Mouse (Mus musculus): ENCODE data around the gene Ptprc. TPM values are rescaled to one million over a fixed set of nuclear protein-coding genes. Genes with fewer than 3 reads are reported as not detected.

Gene Ptprc
- total RNA-seq (2012; rRNA removed), result 120 and 121 TPM in 2 replicates
- total RNA-seq (2014; rRNA removed), result 211 and 250 TPM in 2 replicates
- polyA plus RNA-seq (2012; ENCODE audit: insufficient read length, low read depth), result 136 and 146 TPM in 2 replicates

- Histone ChIP-seq H3K4me3 (replicated peaks in 1 of 3; ENCODE audit: low read depth in 2 of 3, low read length in 2 of 3, poor library complexity in 1 of 3) (peak within 1 kb of the TSS; percentile 69 to 94 (median 78)), H3K4me2 (ENCODE audit: insufficient read depth, low read depth, poor library complexity, severe bottlenecking) (peak within 1 kb of the TSS; percentile 88), H3K27ac (ENCODE audit: insufficient read depth, low read depth) (peak within 1 kb of the TSS; percentile 90), H3K27me3 (replicated peaks) (no peaks in the 10 kb centered on the region), H3K9me3 (replicated peaks; ENCODE audit: low read length) (peaks cover 5% of the 10 kb centered on the region), H3K79me2 (replicated peaks; ENCODE audit: control insufficient read depth, extremely low read depth, insufficient read depth, poor library complexity, severe bottlenecking) (peaks cover 36% of the 10 kb centered on the region), H3K4me1 (ENCODE audit: control insufficient read depth in 1 of 2, insufficient read depth in 2 of 2) (peaks cover 18 to 35% of the 10 kb centered on the region in 2 experiments), H3K9ac (ENCODE audit: insufficient read depth, low read depth) (peak within 1 kb of the TSS; percentile 100), H3K36me3 (replicated peaks in 1 of 2; ENCODE audit: control insufficient read depth in 1 of 2, insufficient read depth in 1 of 2, low read length in 1 of 2) (peaks cover 0 to 6% of the 10 kb centered on the region in 2 experiments)
- TF ChIP-seq ELF1 (IDR thresholded peaks at IDR 0.05; ENCODE audit: low read depth, low read length) (no peak), CTCF (conservative IDR thresholded peaks at IDR 0.05 in 1 of 2, IDR thresholded peaks at IDR 0.05 in 1 of 2; ENCODE audit: low read depth in 2 of 2, low read length in 2 of 2) (no peak), MXI1 (IDR thresholded peaks at IDR 0.05; ENCODE audit: low read depth, low read length) (no peak), JUN (IDR thresholded peaks at IDR 0.05; ENCODE audit: insufficient read depth, low read depth, low read length) (no peak), ZMIZ1 (IDR thresholded peaks at IDR 0.05; ENCODE audit: low read depth, low read length) (no peak), CHD1 (IDR thresholded peaks at IDR 0.05; ENCODE audit: low read depth, low read length) (no peak), ZC3H11A (IDR thresholded peaks at IDR 0.05; ENCODE audit: low read depth, low read length) (no peak), MAX (IDR thresholded peaks at IDR 0.05; ENCODE audit: low read length) (no peak), ETS1 (conservative IDR thresholded peaks at IDR 0.05; ENCODE audit: low read depth, low read length) (no peak), RCOR1 (conservative IDR thresholded peaks at IDR 0.05; ENCODE audit: low read depth, low read length) (no peak), TBP (conservative IDR thresholded peaks at IDR 0.05; ENCODE audit: low read depth, low read length) (no peak), MAZ (IDR thresholded peaks at IDR 0.05; ENCODE audit: low read depth, low read length) (no peak), POLR2A (IDR thresholded peaks at IDR 0.05; ENCODE audit: low read depth, low read length) (no peak)
- peak; percentile 51 for DNase-seq (ENCODE audit: extremely low read depth)
- dilution Hi-C loops (cut with MboI; ENCODE audit: extremely low pct_ligation_motif_present, extremely low pct_unique_long_range_greater_than_20kb, low sequenced_read_pairs), result no loop called here
- in situ Hi-C loops (cut with MboI; ENCODE audit: low pct_ligation_motif_present, low pct_unique_long_range_greater_than_20kb, low sequenced_read_pairs), result no loop called here
These were observed at the start of gene Ptprc for GRCm38 (mm10) chr1:138175494-138175893. Gene Ptprc (minus strand): TSS chr1:138175708.

- H3K79me2 ChIP-seq (replicated peaks; ENCODE audit: control insufficient read depth, extremely low read depth, insufficient read depth, poor library complexity, severe bottlenecking), result no peaks in the 10 kb centered on the region
- H3K4me2 ChIP-seq (ENCODE audit: insufficient read depth, low read depth, poor library complexity, severe bottlenecking), result no peak overlapping the region
- H3K9ac ChIP-seq (ENCODE audit: insufficient read depth, low read depth), result no peak overlapping the region
- no peak for TF ChIP-seq TBP (conservative IDR thresholded peaks at IDR 0.05; ENCODE audit: low read depth, low read length)
- no peak for TF ChIP-seq HCFC1 (IDR thresholded peaks at IDR 0.05; ENCODE audit: low read depth, low read length)
- TF ChIP-seq JUND (conservative IDR thresholded peaks at IDR 0.05; ENCODE audit: low read depth, low read length), result no peak
- no peak for TF ChIP-seq UBTF (IDR thresholded peaks at IDR 0.05; ENCODE audit: low read depth, low read length)
- TF ChIP-seq E2F4 (IDR thresholded peaks at IDR 0.05; ENCODE audit: insufficient replicate concordance, low read depth, low read length), result no peak
- no peak for TF ChIP-seq MAFK (IDR thresholded peaks at IDR 0.05; ENCODE audit: insufficient replicate concordance, low read length)
- no peak for TF ChIP-seq JUN (IDR thresholded peaks at IDR 0.05; ENCODE audit: insufficient read depth, low read depth, low read length)
- TF ChIP-seq PAX5 (IDR thresholded peaks at IDR 0.05; ENCODE audit: low read length), result no peak
- H3K27me3 ChIP-seq (replicated peaks), result no peaks in the 10 kb centered on the region
- H3K9me3 ChIP-seq (replicated peaks; ENCODE audit: low read length), result no peaks in the 10 kb centered on the region
- DNase-seq (ENCODE audit: extremely low read depth), result no peak
- no peaks in the 10 kb centered on the region for H3K4me1 ChIP-seq (ENCODE audit: control insufficient read depth in 1 of 2, insufficient read depth in 2 of 2)
- in situ Hi-C loops (cut with MboI; ENCODE audit: low pct_ligation_motif_present, low pct_unique_long_range_greater_than_20kb, low sequenced_read_pairs) (no loop called here), dilution Hi-C loops (cut with MboI; ENCODE audit: extremely low pct_ligation_motif_present, extremely low pct_unique_long_range_greater_than_20kb, low sequenced_read_pairs) (no loop called here)
- H3K4me3 ChIP-seq (replicated peaks in 1 of 3; ENCODE audit: low read depth in 2 of 3, low read length in 2 of 3, poor library complexity in 1 of 3), result no peak overlapping the region
- no peak overlapping the region for H3K27ac ChIP-seq (ENCODE audit: insufficient read depth, low read depth)
- no peaks in the 10 kb centered on the region for H3K36me3 ChIP-seq (replicated peaks in 1 of 2; ENCODE audit: control insufficient read depth in 1 of 2, insufficient read depth in 1 of 2, low read length in 1 of 2)
These were observed 39.4 kb upstream of the Ptprc start for GRCm38 (mm10) chr1:138214736-138215458.

All from CH12.LX (cell line).